Mouse (Mus musculus): Measurements from ENCODE around the gene Csf2rb. TPM values are rescaled to one million over a fixed set of nuclear protein-coding genes. Genes with fewer than 3 reads are reported as not detected.

The Csf2rb gene
- polyA plus RNA-seq, 1 experiment from 2014 or later, result 7.8 TPM

GRCm38 (mm10) chr15:78344567-78344966 is 19.0 kb downstream of the Csf2rb start:
- Histone ChIP-seq H3K36me3 (ENCODE audit: insufficient read depth, low read length) (no peaks in the 10 kb centered on the region), H3K27ac (ENCODE audit: low read length) (no peak overlapping the region), H3K4me1 (ENCODE audit: insufficient read depth, low read depth, low read length) (no peaks in the 10 kb centered on the region), H3K9me3 (ENCODE audit: low read length) (no peaks in the 10 kb centered on the region), H3K4me2 (replicated peaks; ENCODE audit: low read depth, low read length) (no peak overlapping the region), H3K27me3 (replicated peaks; ENCODE audit: insufficient read depth, low read length) (no peaks in the 10 kb centered on the region), H3K9ac (replicated peaks; ENCODE audit: low read depth) (no peak overlapping the region), H3K4me3 (ENCODE audit: low read depth, low read length) (no peak overlapping the region)
- DNase-seq (ENCODE audit: low spot score) (no peak), ATAC-seq (no peak)
- TF ChIP-seq EP300 (IDR thresholded peaks at IDR 0.05) (no peak), CTCF (IDR thresholded peaks at IDR 0.05) (no peak)
- WGBS, result 86% methylated on average over 3 of the region's 3 CpGs

- Histone ChIP-seq H3K4me3 (ENCODE audit: low read depth, low read length) (no peak overlapping the region), H3K4me2 (replicated peaks; ENCODE audit: low read depth, low read length) (no peak overlapping the region), H3K9ac (replicated peaks; ENCODE audit: low read depth) (no peak overlapping the region), H3K27ac (ENCODE audit: low read length) (no peak overlapping the region), H3K27me3 (replicated peaks; ENCODE audit: insufficient read depth, low read length) (no peaks in the 10 kb centered on the region), H3K4me1 (ENCODE audit: insufficient read depth, low read depth, low read length) (no peaks in the 10 kb centered on the region), H3K36me3 (ENCODE audit: insufficient read depth, low read length) (no peaks in the 10 kb centered on the region), H3K9me3 (ENCODE audit: low read length) (no peaks in the 10 kb centered on the region)
- ATAC-seq (peak; percentile 47; the same call in 1 of the 2 replicates), DNase-seq (ENCODE audit: low spot score) (peak; percentile 53)
- no peak for TF ChIP-seq EP300 (IDR thresholded peaks at IDR 0.05)
- no peak for TF ChIP-seq CTCF (IDR thresholded peaks at IDR 0.05)
- WGBS, result 32% methylated on average over 3 of the region's 3 CpGs
Observed at GRCm38 (mm10) chr15:78351586-78352165, 26.1 kb downstream of the Csf2rb start.

GRCm38 (mm10) chr15:78354958-78355357 is 29.4 kb downstream of the Csf2rb start:
- Histone ChIP-seq H3K36me3 (ENCODE audit: insufficient read depth, low read length) (no peaks in the 10 kb centered on the region), H3K4me2 (replicated peaks; ENCODE audit: low read depth, low read length) (no peak overlapping the region), H3K27ac (ENCODE audit: low read length) (no peak overlapping the region), H3K4me1 (ENCODE audit: insufficient read depth, low read depth, low read length) (no peaks in the 10 kb centered on the region), H3K9ac (replicated peaks; ENCODE audit: low read depth) (no peak overlapping the region), H3K27me3 (replicated peaks; ENCODE audit: insufficient read depth, low read length) (no peaks in the 10 kb centered on the region), H3K4me3 (ENCODE audit: low read depth, low read length) (no peak overlapping the region), H3K9me3 (ENCODE audit: low read length) (no peaks in the 10 kb centered on the region)
- 0% methylated on average over 1 of the region's 1 CpGs for WGBS
- TF ChIP-seq EP300 (IDR thresholded peaks at IDR 0.05), result no peak
- TF ChIP-seq CTCF (IDR thresholded peaks at IDR 0.05), result peak; percentile 82
- ATAC-seq, result no peak
- peak; percentile 55 for DNase-seq (ENCODE audit: low spot score)

- H3K27me3 ChIP-seq (replicated peaks; ENCODE audit: insufficient read depth, low read length), result no peaks in the 10 kb centered on the region
- WGBS, result 84% methylated on average over 5 of the region's 5 CpGs
- ATAC-seq, result no peak
Observed at GRCm38 (mm10) chr15:78355548-78355947, 30.0 kb downstream of the Csf2rb start.

GRCm38 (mm10) chr15:78365916-78366315 is 40.4 kb downstream of the Csf2rb start:
- H3K36me3 ChIP-seq (ENCODE audit: insufficient read depth, low read length), result no peaks in the 10 kb centered on the region
- 61% methylated on average over 2 of the region's 2 CpGs for WGBS

More at GRCm38 (mm10) chr15:78355548-78355947, 30.0 kb downstream of the Csf2rb start:
- Histone ChIP-seq H3K4me3 (ENCODE audit: low read depth, low read length) (no peak overlapping the region), H3K36me3 (ENCODE audit: insufficient read depth, low read length) (no peaks in the 10 kb centered on the region), H3K9me3 (ENCODE audit: low read length) (no peaks in the 10 kb centered on the region), H3K4me1 (ENCODE audit: insufficient read depth, low read depth, low read length) (no peaks in the 10 kb centered on the region), H3K4me2 (replicated peaks; ENCODE audit: low read depth, low read length) (no peak overlapping the region), H3K27ac (ENCODE audit: low read length) (no peak overlapping the region), H3K9ac (replicated peaks; ENCODE audit: low read depth) (no peak overlapping the region)
- TF ChIP-seq CTCF (IDR thresholded peaks at IDR 0.05), result no peak
- TF ChIP-seq EP300 (IDR thresholded peaks at IDR 0.05), result no peak
- no peak for DNase-seq (ENCODE audit: low spot score)

GRCm38 (mm10) chr15:78366875-78367274 is 41.3 kb downstream of the Csf2rb start:
- no peak overlapping the region for H3K9ac ChIP-seq (replicated peaks; ENCODE audit: low read depth)
- no peak overlapping the region for H3K4me2 ChIP-seq (replicated peaks; ENCODE audit: low read depth, low read length)
- H3K27me3 ChIP-seq (replicated peaks; ENCODE audit: insufficient read depth, low read length), result 0 out of 2 replicates have a peak, but pooled peaks cover 3% of the 10 kb centered on the region
- H3K9me3 ChIP-seq (ENCODE audit: low read length), result no peaks in the 10 kb centered on the region
- no peak overlapping the region for H3K4me3 ChIP-seq (ENCODE audit: low read depth, low read length)
- DNase-seq (ENCODE audit: low spot score), result no peak
- WGBS, result 64% methylated on average over 8 of the region's 8 CpGs
- H3K4me1 ChIP-seq (ENCODE audit: insufficient read depth, low read depth, low read length), result peaks cover 3% of the 10 kb centered on the region; the same call in 1 of the 2 replicates
- H3K36me3 ChIP-seq (ENCODE audit: insufficient read depth, low read length), result no peaks in the 10 kb centered on the region
- TF ChIP-seq EP300 (IDR thresholded peaks at IDR 0.05) (no peak), CTCF (IDR thresholded peaks at IDR 0.05) (no peak)
- ATAC-seq, result no peak
- H3K27ac ChIP-seq (ENCODE audit: low read length), result no peak overlapping the region

More at GRCm38 (mm10) chr15:78365916-78366315, 40.4 kb downstream of the Csf2rb start:
- Histone ChIP-seq H3K27me3 (replicated peaks; ENCODE audit: insufficient read depth, low read length) (0 out of 2 replicates have a peak, but pooled peaks cover 3% of the 10 kb centered on the region), H3K4me3 (ENCODE audit: low read depth, low read length) (no peak overlapping the region), H3K4me1 (ENCODE audit: insufficient read depth, low read depth, low read length) (peaks cover 3% of the 10 kb centered on the region; the same call in 1 of the 2 replicates), H3K27ac (ENCODE audit: low read length) (no peak overlapping the region), H3K9ac (replicated peaks; ENCODE audit: low read depth) (no peak overlapping the region), H3K9me3 (ENCODE audit: low read length) (no peaks in the 10 kb centered on the region), H3K4me2 (replicated peaks; ENCODE audit: low read depth, low read length) (no peak overlapping the region)
- ATAC-seq, result no peak
- DNase-seq (ENCODE audit: low spot score), result no peak
- TF ChIP-seq CTCF (IDR thresholded peaks at IDR 0.05), result no peak

Data from lung, postnatal 0 days (tissue).